Mouse (Mus musculus): Measurements from ENCODE around the gene Ufsp1. TPM values are rescaled to one million over a fixed set of nuclear protein-coding genes. Genes with fewer than 3 reads are reported as not detected.

The Ufsp1 gene
- polyA plus RNA-seq, 1 experiment from 2014 or later: 20.9 TPM

- Histone ChIP-seq H3K27me3 (ENCODE audit: control insufficient read depth, insufficient read depth, low read depth, low read length) (no peaks in the 10 kb centered on the region), H3K27ac (ENCODE audit: low read length) (no peak overlapping the region), H3K9ac (ENCODE audit: low read depth, low read length) (no peak overlapping the region), H3K36me3 (ENCODE audit: control insufficient read depth, insufficient read depth, low read length) (no peaks in the 10 kb centered on the region), H3K4me2 (ENCODE audit: low read length) (no peak overlapping the region), H3K4me3 (ENCODE audit: low read depth, low read length) (no peak overlapping the region), H3K9me3 (replicated peaks; ENCODE audit: control insufficient read depth, low read length, poor library complexity, severe bottlenecking) (no peaks in the 10 kb centered on the region), H3K4me1 (ENCODE audit: control insufficient read depth, insufficient read depth, low read length) (peaks cover 32% of the 10 kb centered on the region)
- ATAC-seq: no peak
- WGBS: 54% methylated on average over 6 of the region's 6 CpGs
Observed at GRCm38 (mm10) chr5:137335066-137335465, 40.6 kb downstream of the Ufsp1 start.

GRCm38 (mm10) chr5:137337190-137337589 is 42.8 kb downstream of the Ufsp1 start:
- 54% methylated on average over 8 of the region's 8 CpGs for WGBS
- Histone ChIP-seq H3K27ac (ENCODE audit: low read length) (no peak overlapping the region), H3K4me3 (ENCODE audit: low read depth, low read length) (no peak overlapping the region), H3K4me1 (ENCODE audit: control insufficient read depth, insufficient read depth, low read length) (peaks cover 30% of the 10 kb centered on the region), H3K27me3 (ENCODE audit: control insufficient read depth, insufficient read depth, low read depth, low read length) (no peaks in the 10 kb centered on the region), H3K9me3 (replicated peaks; ENCODE audit: control insufficient read depth, low read length, poor library complexity, severe bottlenecking) (no peaks in the 10 kb centered on the region), H3K4me2 (ENCODE audit: low read length) (no peak overlapping the region), H3K36me3 (ENCODE audit: control insufficient read depth, insufficient read depth, low read length) (no peaks in the 10 kb centered on the region), H3K9ac (ENCODE audit: low read depth, low read length) (0 out of 2 replicates have a peak overlapping the region, but pooled peaks have one; percentile 41)
- ATAC-seq: no peak

GRCm38 (mm10) chr5:137338256-137338655 is 43.8 kb downstream of the Ufsp1 start:
- H3K9me3 ChIP-seq (replicated peaks; ENCODE audit: control insufficient read depth, low read length, poor library complexity, severe bottlenecking): no peaks in the 10 kb centered on the region
- peak; percentile 82 for ATAC-seq
- under 1% methylated on average over 19 of the region's 19 CpGs for WGBS
- peak overlapping the region; percentile 82 for H3K27ac ChIP-seq (ENCODE audit: low read length)
- no peaks in the 10 kb centered on the region for H3K36me3 ChIP-seq (ENCODE audit: control insufficient read depth, insufficient read depth, low read length)
- H3K4me2 ChIP-seq (ENCODE audit: low read length): peak overlapping the region; percentile 93
- H3K4me1 ChIP-seq (ENCODE audit: control insufficient read depth, insufficient read depth, low read length): peaks cover 21% of the 10 kb centered on the region
- peak overlapping the region; percentile 74 for H3K9ac ChIP-seq (ENCODE audit: low read depth, low read length)
- peak overlapping the region; percentile 37 for H3K4me3 ChIP-seq (ENCODE audit: low read depth, low read length)
- no peaks in the 10 kb centered on the region for H3K27me3 ChIP-seq (ENCODE audit: control insufficient read depth, insufficient read depth, low read depth, low read length)

GRCm38 (mm10) chr5:137338663-137339289 is 44.3 kb downstream of the Ufsp1 start:
- Histone ChIP-seq H3K36me3 (ENCODE audit: control insufficient read depth, insufficient read depth, low read length) (no peaks in the 10 kb centered on the region), H3K4me1 (ENCODE audit: control insufficient read depth, insufficient read depth, low read length) (peaks cover 21% of the 10 kb centered on the region), H3K9me3 (replicated peaks; ENCODE audit: control insufficient read depth, low read length, poor library complexity, severe bottlenecking) (no peaks in the 10 kb centered on the region), H3K27ac (ENCODE audit: low read length) (peak overlapping the region; percentile 82), H3K27me3 (ENCODE audit: control insufficient read depth, insufficient read depth, low read depth, low read length) (no peaks in the 10 kb centered on the region), H3K4me2 (ENCODE audit: low read length) (peak overlapping the region; percentile 93), H3K4me3 (ENCODE audit: low read depth, low read length) (peak overlapping the region; percentile 37), H3K9ac (ENCODE audit: low read depth, low read length) (peak overlapping the region; percentile 74)
- WGBS: 1% methylated on average over 11 of the region's 11 CpGs
- ATAC-seq: peak; percentile 23

DNA sequence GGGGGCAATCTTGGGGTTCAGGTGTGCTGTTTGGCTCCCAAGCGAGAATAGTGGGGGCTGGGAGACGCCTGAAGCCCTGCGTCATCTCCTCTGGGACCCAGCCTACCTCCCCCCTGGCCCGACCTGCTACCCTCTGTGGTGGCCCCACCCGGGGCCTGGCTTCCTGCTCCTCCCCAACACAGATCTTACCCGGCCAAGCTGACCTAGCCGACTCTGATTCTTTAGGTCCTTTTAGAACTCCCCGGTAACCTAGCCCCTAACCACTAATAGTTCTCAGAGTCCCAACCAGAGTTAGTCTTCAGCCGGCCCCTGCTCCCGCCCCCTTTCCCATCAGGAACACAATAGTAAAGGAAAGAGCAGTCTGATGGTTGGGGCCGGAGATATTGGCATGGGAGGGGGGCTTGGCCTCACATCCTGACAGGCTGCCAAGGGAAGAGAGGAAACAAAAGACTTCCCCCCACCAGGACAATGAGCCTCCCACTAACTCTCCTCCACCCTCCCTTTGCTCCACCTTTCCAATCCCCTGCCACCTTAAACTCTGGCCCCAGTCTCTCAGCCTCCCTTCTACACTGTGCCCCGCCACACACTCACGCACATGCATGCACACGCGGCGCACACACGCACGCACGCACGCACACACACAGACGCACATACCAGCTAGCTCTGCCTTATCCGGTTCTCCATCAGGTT is 45.0 kb downstream of the Ufsp1 start:
- H3K27me3 ChIP-seq (ENCODE audit: control insufficient read depth, insufficient read depth, low read depth, low read length): no peaks in the 10 kb centered on the region
- peak; percentile 73 for ATAC-seq
- H3K36me3 ChIP-seq (ENCODE audit: control insufficient read depth, insufficient read depth, low read length): no peaks in the 10 kb centered on the region
- peak overlapping the region; percentile 93 for H3K4me2 ChIP-seq (ENCODE audit: low read length)
- WGBS: 3% methylated on average over 21 of the region's 22 CpGs
- H3K4me1 ChIP-seq (ENCODE audit: control insufficient read depth, insufficient read depth, low read length): peaks cover 19% of the 10 kb centered on the region
- H3K27ac ChIP-seq (ENCODE audit: low read length): peak overlapping the region; percentile 82
- H3K9me3 ChIP-seq (replicated peaks; ENCODE audit: control insufficient read depth, low read length, poor library complexity, severe bottlenecking): no peaks in the 10 kb centered on the region
- H3K4me3 ChIP-seq (ENCODE audit: low read depth, low read length): peak overlapping the region; percentile 37
- H3K9ac ChIP-seq (ENCODE audit: low read depth, low read length): peak overlapping the region; percentile 74

DNA sequence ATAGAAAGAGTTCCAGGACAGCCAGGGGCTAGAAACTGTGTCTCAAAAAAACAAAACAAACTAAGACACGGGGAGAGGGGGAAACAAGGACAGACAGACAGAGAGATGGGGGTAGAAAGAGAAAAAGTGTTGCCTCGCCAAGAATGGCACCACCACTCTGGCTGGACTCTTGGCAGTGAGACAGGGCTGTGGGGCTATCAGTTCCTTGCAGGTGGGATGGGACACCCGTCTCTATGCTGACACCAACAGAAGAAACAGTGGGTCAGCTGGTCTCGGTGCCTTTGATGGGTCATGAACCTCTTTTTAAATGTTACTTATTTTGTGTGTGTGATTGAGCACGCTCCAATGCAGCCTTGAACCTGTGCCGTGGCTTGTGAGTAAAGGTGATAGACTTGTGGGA is 45.8 kb downstream of the Ufsp1 start:
- WGBS: 72% methylated on average over 6 of the region's 6 CpGs
- Histone ChIP-seq H3K27ac (ENCODE audit: low read length) (peak overlapping the region; percentile 82), H3K9ac (ENCODE audit: low read depth, low read length) (peak overlapping the region; percentile 74), H3K36me3 (ENCODE audit: control insufficient read depth, insufficient read depth, low read length) (no peaks in the 10 kb centered on the region), H3K4me1 (ENCODE audit: control insufficient read depth, insufficient read depth, low read length) (peaks cover 19% of the 10 kb centered on the region), H3K9me3 (replicated peaks; ENCODE audit: control insufficient read depth, low read length, poor library complexity, severe bottlenecking) (no peaks in the 10 kb centered on the region), H3K4me3 (ENCODE audit: low read depth, low read length) (no peak overlapping the region), H3K27me3 (ENCODE audit: control insufficient read depth, insufficient read depth, low read depth, low read length) (no peaks in the 10 kb centered on the region), H3K4me2 (ENCODE audit: low read length) (peak overlapping the region; percentile 93)
- ATAC-seq: no peak

DNA sequence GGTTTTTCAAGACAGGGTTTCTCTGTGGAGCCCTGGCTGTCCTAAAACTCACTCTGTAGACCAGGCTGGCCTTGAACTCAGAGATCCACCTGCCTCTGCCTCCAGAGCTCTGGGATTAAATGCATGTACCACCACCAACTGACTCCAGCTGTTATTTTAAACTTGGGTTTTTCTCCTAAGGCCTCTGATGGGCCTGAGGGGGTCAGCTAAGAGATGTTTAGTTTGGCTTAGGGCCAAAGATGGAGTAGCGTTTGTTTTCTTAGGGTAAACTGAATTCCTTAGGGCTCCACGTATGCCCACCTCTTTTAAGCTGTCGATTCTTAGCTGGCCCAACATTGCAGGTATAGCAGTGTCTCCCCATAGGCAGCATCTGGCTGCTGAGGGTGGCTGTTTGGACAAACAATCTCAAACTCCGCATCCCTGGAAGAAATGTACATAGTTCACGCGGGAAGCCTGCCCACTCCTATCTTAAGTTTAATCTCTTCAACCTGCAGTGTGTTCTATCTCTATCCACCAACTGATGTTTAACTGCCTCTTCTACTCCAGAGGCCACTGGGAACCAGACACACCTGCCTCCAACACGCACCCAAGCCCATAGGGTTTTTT is 48.1 kb downstream of the Ufsp1 start:
- Histone ChIP-seq H3K9me3 (replicated peaks; ENCODE audit: control insufficient read depth, low read length, poor library complexity, severe bottlenecking) (no peaks in the 10 kb centered on the region), H3K4me3 (ENCODE audit: low read depth, low read length) (no peak overlapping the region), H3K4me1 (ENCODE audit: control insufficient read depth, insufficient read depth, low read length) (peaks cover 19% of the 10 kb centered on the region), H3K9ac (ENCODE audit: low read depth, low read length) (no peak overlapping the region), H3K36me3 (ENCODE audit: control insufficient read depth, insufficient read depth, low read length) (no peaks in the 10 kb centered on the region), H3K27me3 (ENCODE audit: control insufficient read depth, insufficient read depth, low read depth, low read length) (no peaks in the 10 kb centered on the region), H3K4me2 (ENCODE audit: low read length) (no peak overlapping the region), H3K27ac (ENCODE audit: low read length) (no peak overlapping the region)
- WGBS: 81% methylated on average over 7 of the region's 7 CpGs
- ATAC-seq: no peak

GRCm38 (mm10) chr5:137343412-137343811 is 49.0 kb downstream of the Ufsp1 start:
- H3K4me3 ChIP-seq (ENCODE audit: low read depth, low read length): no peak overlapping the region
- WGBS: 91% methylated on average over 5 of the region's 5 CpGs
- H3K9ac ChIP-seq (ENCODE audit: low read depth, low read length): no peak overlapping the region
- no peak for ATAC-seq
- peaks cover 19% of the 10 kb centered on the region for H3K4me1 ChIP-seq (ENCODE audit: control insufficient read depth, insufficient read depth, low read length)
- H3K9me3 ChIP-seq (replicated peaks; ENCODE audit: control insufficient read depth, low read length, poor library complexity, severe bottlenecking): no peaks in the 10 kb centered on the region
- no peaks in the 10 kb centered on the region for H3K36me3 ChIP-seq (ENCODE audit: control insufficient read depth, insufficient read depth, low read length)
- H3K27ac ChIP-seq (ENCODE audit: low read length): no peak overlapping the region
- H3K4me2 ChIP-seq (ENCODE audit: low read length): no peak overlapping the region
- H3K27me3 ChIP-seq (ENCODE audit: control insufficient read depth, insufficient read depth, low read depth, low read length): no peaks in the 10 kb centered on the region; the same call in 1 of the 2 replicates

- no peaks in the 10 kb centered on the region for H3K9me3 ChIP-seq (replicated peaks; ENCODE audit: control insufficient read depth, low read length, poor library complexity, severe bottlenecking)
- H3K27me3 ChIP-seq (ENCODE audit: control insufficient read depth, insufficient read depth, low read depth, low read length): peaks cover 3% of the 10 kb centered on the region
- H3K4me3 ChIP-seq (ENCODE audit: low read depth, low read length): no peak overlapping the region
- no peaks in the 10 kb centered on the region for H3K36me3 ChIP-seq (ENCODE audit: control insufficient read depth, insufficient read depth, low read length)
- no peak for ATAC-seq
- peaks cover 21% of the 10 kb centered on the region for H3K4me1 ChIP-seq (ENCODE audit: control insufficient read depth, insufficient read depth, low read length)
- no peak overlapping the region for H3K4me2 ChIP-seq (ENCODE audit: low read length)
- no peak overlapping the region for H3K9ac ChIP-seq (ENCODE audit: low read depth, low read length)
- H3K27ac ChIP-seq (ENCODE audit: low read length): no peak overlapping the region
Observed at GRCm38 (mm10) chr5:137343869-137344268, 49.4 kb downstream of the Ufsp1 start.

Data from midbrain, embryonic 16.5 days (tissue).